Mouse (Mus musculus) small intestine, adult 2 months (tissue): ENCODE results near the gene Arsa. TPM values are rescaled to one million over a fixed set of nuclear protein-coding genes. Genes with fewer than 3 reads are reported as not detected.

Source experiments
- H3K27ac ChIP-seq: fragments of 200-500 bp; 2 replicates; pipeline ENCODE4 v1.5.1; 2012; ENCODE audit warnings: low read depth, low read length, control low read depth, inconsistent platforms; ENCODE audit not compliant: insufficient read depth
- H3K27me3 ChIP-seq: fragments of 200-500 bp; 2 replicates; pipeline ENCODE4 v1.6.1; 2012; ENCODE audit warnings: mild to moderate bottlenecking, moderate library complexity, low read length, inconsistent platforms; ENCODE audit not compliant: control insufficient read depth, insufficient read depth
- H3K36me3 ChIP-seq: fragments of 200-500 bp; 2 replicates; pipeline ENCODE4 v1.6.1; 2012; ENCODE audit warnings: mild to moderate bottlenecking, low read length, control low read depth, inconsistent platforms; ENCODE audit not compliant: control insufficient read depth, insufficient read depth
- H3K4me1 ChIP-seq: fragments of 200-500 bp; 2 replicates; pipeline ENCODE4 v1.6.1; 2012; ENCODE audit warnings: low read length, inconsistent platforms, mixed read lengths; ENCODE audit not compliant: control insufficient read depth, insufficient read depth, insufficient read length
- H3K4me3 ChIP-seq: fragments of 200-500 bp; 2 replicates; pipeline ENCODE4 v1.5.1; 2012; ENCODE audit warnings: low read depth, mild to moderate bottlenecking, control low read depth, inconsistent platforms, low read length, moderate library complexity
- CTCF ChIP-seq: fragments of 200-500 bp; IDR thresholded peaks from 2 replicates; pipeline ENCODE4 v1.5.1; 2012; ENCODE audit warnings: low read depth, mild to moderate bottlenecking, control low read depth, inconsistent platforms, low read length, moderate library complexity, mixed read lengths; ENCODE audit not compliant: insufficient replicate concordance, insufficient read length; ENCODE audit errors: extremely low read depth
- POLR2A ChIP-seq: fragments of 200-500 bp; IDR thresholded peaks from 2 replicates; pipeline ENCODE4 v1.6.1; 2012; ENCODE audit warnings: low read depth, mild to moderate bottlenecking, control low read depth, inconsistent platforms, low read length, moderate library complexity
- WGBS: fragments of 180-500 bp; shearing (Covaris S2); methylation state at CpG from one replicate; pipeline ENCODE4 v1.1.7; 2018; 5-methylcytosine and 5-hydroxymethylcytosine counted together
- polyA plus RNA-seq: library from polyadenylated mRNA; depleted of rRNA; stranded (reverse); fragments of >200 nt; gene quantifications from 2 replicates; pipeline ENCODE4 v1.2.3, GENCODE M21; 2012; rRNA removed

The Arsa gene
- polyA plus RNA-seq: 15.6 and 30.4 TPM in 2 replicates

DNA sequence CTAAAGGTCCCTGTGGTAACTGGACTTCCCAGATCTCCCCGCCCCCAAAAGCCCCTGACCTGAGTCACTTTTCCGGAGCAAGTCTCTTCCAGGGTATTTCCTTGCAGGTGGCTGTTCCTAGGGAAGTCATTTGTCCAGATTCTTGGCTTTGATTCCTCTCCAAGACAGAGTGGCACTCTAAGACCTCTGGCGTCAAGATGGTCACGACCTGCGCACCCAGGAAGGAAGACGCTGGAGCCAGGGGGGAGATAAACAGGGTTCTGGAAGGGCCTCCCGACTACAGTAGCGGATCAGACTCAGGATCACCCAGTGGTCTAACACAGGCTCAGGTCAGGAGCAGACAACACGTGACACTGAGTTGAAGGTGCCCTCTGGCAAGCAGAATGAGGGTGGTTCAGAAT is at the start of gene Arsa:
Gene Arsa, minus strand, starts transcription at position 335 of the 401 bp plus-strand sequence.
- H3K4me1 ChIP-seq: peaks cover 18% of the 10 kb centered on the region
- H3K27me3 ChIP-seq: no peaks in the 10 kb centered on the region
- H3K27ac ChIP-seq: peak within 1 kb of the TSS; percentile 90
- no peaks in the 10 kb centered on the region for H3K36me3 ChIP-seq
- WGBS: 42% methylated on average over 9 of the region's 9 CpGs
- peak within 1 kb of the TSS; percentile 75 for H3K4me3 ChIP-seq
- TF ChIP-seq POLR2A: no peak
- TF ChIP-seq CTCF: no peak

DNA sequence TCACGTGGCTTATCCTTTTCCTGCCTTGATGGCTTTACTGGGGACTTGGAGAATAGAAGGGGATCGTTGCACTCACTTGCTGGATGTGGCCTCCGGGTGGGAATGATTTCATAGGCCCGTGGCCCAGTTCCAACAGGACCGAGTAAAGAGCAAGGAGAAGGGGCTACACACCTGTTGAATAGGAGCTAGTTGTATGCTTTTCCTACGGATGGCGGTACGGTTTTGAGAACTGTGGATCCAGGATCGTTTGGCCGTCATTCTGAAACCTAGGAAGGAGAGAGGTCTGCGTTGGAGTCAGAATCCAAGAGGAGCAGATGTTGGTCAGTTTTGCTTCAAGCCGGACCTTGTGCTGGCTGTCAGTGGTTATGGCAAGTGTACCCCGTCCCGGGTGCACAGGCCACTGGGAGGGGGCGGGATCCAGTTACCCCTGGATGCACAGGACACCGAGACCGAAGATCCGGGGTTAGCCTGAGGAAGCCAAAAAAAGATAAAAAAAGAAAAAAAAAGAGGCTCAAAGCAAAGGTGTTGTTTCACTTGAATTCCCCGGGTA is 49.6 kb upstream of the Arsa start:
- H3K4me3 ChIP-seq: no peak overlapping the region
- H3K36me3 ChIP-seq: no peaks in the 10 kb centered on the region
- H3K27me3 ChIP-seq: peaks cover 16% of the 10 kb centered on the region
- H3K4me1 ChIP-seq: peaks cover under 1% of the 10 kb centered on the region; the same call in 1 of the 2 replicates
- 88% methylated on average over 19 of the region's 19 CpGs for WGBS
- no peak for TF ChIP-seq POLR2A
- TF ChIP-seq CTCF: no peak
- H3K27ac ChIP-seq: no peak overlapping the region

DNA sequence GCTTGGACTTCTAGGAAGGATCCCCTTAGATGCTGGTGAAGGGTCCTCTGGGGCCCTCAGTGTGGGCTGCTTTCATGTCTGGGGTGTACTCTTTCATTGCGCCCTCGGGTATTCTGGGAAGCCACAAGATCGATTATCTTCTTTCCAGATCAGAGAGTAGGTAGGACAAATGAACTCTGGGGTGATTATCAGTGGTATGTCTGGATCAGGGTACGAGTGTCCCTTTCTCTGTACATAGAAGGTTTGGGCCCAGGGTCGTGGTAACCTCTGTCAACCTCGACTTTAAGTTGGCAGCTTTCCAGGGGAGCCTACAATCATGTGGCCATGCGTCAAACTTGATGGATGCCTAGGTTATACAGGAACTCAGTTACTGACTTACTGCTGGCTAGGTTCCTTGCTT is 48.7 kb upstream of the Arsa start:
- TF ChIP-seq POLR2A: no peak
- no peak for TF ChIP-seq CTCF

DNA sequence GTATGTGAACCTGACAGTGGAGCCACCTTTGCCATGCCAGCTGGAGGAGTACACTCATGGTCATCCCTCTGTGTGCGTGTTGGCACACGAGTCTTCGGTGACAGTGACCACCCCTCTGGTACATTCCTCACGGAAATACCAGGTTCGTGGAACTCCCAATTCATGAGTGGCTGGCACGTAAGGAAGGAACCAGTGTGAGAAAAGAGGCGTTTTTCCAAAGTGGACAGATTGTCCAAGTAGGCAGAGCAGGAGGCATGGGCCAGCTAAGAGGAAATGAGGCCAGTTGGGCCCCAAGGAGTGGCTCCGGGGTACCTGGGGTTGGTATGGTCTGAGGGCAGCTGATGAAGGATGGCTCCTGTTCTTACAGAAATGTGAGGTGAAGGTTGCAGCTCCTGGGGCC is 48.2 kb upstream of the Arsa start:
- H3K27me3 ChIP-seq: peaks cover 16% of the 10 kb centered on the region
- no peaks in the 10 kb centered on the region for H3K36me3 ChIP-seq
- no peak overlapping the region for H3K27ac ChIP-seq
- H3K4me1 ChIP-seq: no peaks in the 10 kb centered on the region
- TF ChIP-seq POLR2A: no peak
- no peak for TF ChIP-seq CTCF
- H3K4me3 ChIP-seq: no peak overlapping the region
- WGBS: 88% methylated on average over 8 of the region's 8 CpGs

More for the DNA sequence above, 48.7 kb upstream of the Arsa start:
- Histone ChIP-seq H3K27me3 (peaks cover 16% of the 10 kb centered on the region), H3K27ac (no peak overlapping the region), H3K4me3 (no peak overlapping the region), H3K36me3 (no peaks in the 10 kb centered on the region), H3K4me1 (no peaks in the 10 kb centered on the region)
- WGBS: 54% methylated on average over 7 of the region's 7 CpGs

DNA sequence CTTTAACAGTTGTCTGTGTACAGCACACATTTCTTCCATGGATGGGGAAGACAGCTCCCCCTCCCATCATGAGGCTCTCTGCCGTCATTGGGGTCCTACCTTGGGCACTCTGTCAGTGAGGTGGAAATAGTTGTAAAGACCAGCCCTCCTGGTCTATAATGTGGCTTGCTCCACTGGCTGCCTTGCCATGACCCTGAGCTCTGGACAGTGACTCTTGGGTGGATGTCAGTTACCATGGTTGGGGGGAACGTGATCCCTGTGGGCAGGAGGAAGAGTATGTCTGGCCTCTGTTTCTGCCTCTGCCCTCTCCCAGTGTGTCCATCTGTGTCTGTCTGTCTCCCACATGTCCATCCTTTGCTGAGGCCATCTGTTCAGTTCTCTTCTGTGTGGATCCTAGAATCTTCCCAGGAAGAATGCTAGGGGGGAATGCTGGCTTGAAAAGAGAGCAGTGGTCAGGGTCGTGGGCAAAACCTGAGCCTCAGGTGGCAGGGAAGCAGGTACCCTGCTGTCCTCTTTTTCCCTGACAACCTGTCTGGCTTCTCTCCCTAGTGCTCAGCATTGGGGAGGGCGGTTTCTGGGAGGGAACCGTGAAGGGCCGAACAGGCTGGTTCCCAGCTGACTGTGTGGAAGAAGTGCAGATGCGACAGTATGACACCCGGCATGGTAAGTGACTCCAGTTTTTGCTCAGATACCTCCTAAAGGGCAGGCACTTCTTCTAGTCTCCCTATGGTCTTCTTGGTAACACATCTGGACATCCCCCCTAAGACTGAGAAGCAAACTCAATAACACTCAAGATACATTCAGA is 47.6 kb upstream of the Arsa start:
- H3K4me3 ChIP-seq: no peak overlapping the region
- H3K27ac ChIP-seq: no peak overlapping the region
- peaks cover 16% of the 10 kb centered on the region for H3K27me3 ChIP-seq
- H3K36me3 ChIP-seq: no peaks in the 10 kb centered on the region
- TF ChIP-seq CTCF: no peak
- TF ChIP-seq POLR2A: no peak
- 71% methylated on average over 8 of the region's 8 CpGs for WGBS
- no peaks in the 10 kb centered on the region for H3K4me1 ChIP-seq

DNA sequence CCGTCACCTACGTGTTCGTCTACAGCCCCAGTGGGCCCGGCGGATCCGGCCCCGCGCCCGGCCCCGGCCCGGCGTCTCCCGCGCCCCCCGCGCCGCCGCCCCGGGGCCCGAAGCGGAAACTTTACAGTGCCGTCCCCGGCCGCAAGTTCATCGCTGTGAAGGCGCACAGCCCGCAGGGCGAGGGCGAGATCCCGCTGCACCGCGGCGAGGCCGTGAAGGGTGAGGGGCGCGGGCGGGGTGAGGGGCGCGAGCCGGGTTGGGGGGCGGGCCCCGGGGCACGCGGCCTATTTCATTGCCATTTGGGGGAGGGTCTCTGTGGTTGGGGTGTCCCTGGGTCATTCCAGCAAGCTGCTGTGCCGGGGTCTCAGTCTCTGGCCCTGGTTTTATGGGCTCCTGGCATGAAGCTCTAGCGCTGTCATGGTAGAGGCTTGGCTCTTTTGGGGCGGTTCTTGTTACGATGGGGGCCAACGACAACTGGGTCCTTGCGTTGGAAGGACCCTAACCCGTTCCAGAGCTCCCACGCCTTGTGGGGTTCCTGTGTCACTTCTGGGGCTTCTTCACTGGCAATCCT is 46.9 kb upstream of the Arsa start:
- WGBS: 39% methylated on average over 52 of the region's 52 CpGs
- Histone ChIP-seq H3K27me3 (peaks cover 16% of the 10 kb centered on the region), H3K4me1 (no peaks in the 10 kb centered on the region), H3K4me3 (no peak overlapping the region), H3K36me3 (no peaks in the 10 kb centered on the region), H3K27ac (no peak overlapping the region)
- TF ChIP-seq POLR2A: no peak
- no peak for TF ChIP-seq CTCF

DNA sequence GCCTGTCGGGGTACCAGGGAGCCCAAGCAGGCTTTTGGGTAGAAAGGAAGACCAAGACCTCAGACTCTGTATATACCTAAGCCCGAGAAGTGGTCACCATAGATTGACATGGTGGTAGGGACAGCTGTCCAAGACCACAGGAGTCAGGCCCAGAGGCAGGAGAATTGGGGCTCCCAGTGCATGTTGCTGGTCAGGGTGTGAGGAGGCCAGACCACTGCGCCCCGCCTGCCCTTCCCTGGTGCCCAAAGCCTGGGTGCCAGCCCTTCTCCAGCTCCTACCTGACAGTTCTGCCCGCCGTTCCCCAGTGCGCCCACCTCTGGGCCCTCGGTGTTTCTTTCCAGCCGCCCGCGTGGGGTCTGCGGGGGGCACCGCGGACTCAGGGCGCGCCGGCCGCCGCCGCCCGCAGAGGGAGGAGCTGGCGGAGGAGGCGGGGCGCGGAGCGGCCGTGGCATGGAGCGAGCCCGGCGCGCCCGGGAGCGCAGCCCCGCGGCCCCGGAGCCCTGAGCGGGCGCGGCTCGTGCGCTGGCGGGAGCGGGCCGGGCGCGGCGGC is 46.1 kb upstream of the Arsa start:
- H3K4me3 ChIP-seq: peak overlapping the region; percentile 34; the same call in 1 of the 2 replicates
- TF ChIP-seq CTCF (no peak), POLR2A (no peak)
- WGBS: 37% methylated on average over 47 of the region's 47 CpGs

More for the DNA sequence above, 46.1 kb upstream of the Arsa start:
- Histone ChIP-seq H3K36me3 (no peaks in the 10 kb centered on the region), H3K27me3 (peaks cover 16% of the 10 kb centered on the region), H3K4me1 (no peaks in the 10 kb centered on the region), H3K27ac (no peak overlapping the region)
